Mouse (Mus musculus): ENCODE data around the gene Ppard.

Gene Ppard

GRCm38 (mm10) chr17:28223561-28224391 is 8.7 kb upstream of the Ppard start:
- peak; percentile 99 for DNase-seq (ENCODE audit: low read depth, low spot score)

- DNase-seq (ENCODE audit: low read depth, low spot score) = no peak
Observed at GRCm38 (mm10) chr17:28224615-28225014, 7.9 kb upstream of the Ppard start.

- peak; percentile 94 for DNase-seq (ENCODE audit: low read depth, low spot score)
Observed at GRCm38 (mm10) chr17:28226014-28226413, 6.5 kb upstream of the Ppard start.

GRCm38 (mm10) chr17:28230486-28230885 is 2.0 kb upstream of the Ppard start:
- DNase-seq (ENCODE audit: low read depth, low spot score) = peak; percentile 61

- DNase-seq (ENCODE audit: low read depth, low spot score) = peak; percentile 85
Observed at GRCm38 (mm10) chr17:28231026-28231736, 1.3 kb upstream of the Ppard start.

- DNase-seq (ENCODE audit: low read depth, low spot score) = no peak
Observed at GRCm38 (mm10) chr17:28233091-28233731, 711 bp downstream of the Ppard start.

- no peak for DNase-seq (ENCODE audit: low read depth, low spot score)
Observed at GRCm38 (mm10) chr17:28234641-28235040, 2.1 kb downstream of the Ppard start.

GRCm38 (mm10) chr17:28235982-28236635 is 3.6 kb downstream of the Ppard start:
- no peak for DNase-seq (ENCODE audit: low read depth, low spot score)

- DNase-seq (ENCODE audit: low read depth, low spot score) = no peak
Observed at GRCm38 (mm10) chr17:28236636-28237015, 4.1 kb downstream of the Ppard start.

GRCm38 (mm10) chr17:28237362-28237761 is 4.9 kb downstream of the Ppard start:
- no peak for DNase-seq (ENCODE audit: low read depth, low spot score)

GRCm38 (mm10) chr17:28237874-28238273 is 5.4 kb downstream of the Ppard start:
- no peak for DNase-seq (ENCODE audit: low read depth, low spot score)

GRCm38 (mm10) chr17:28240846-28241245 is 8.3 kb downstream of the Ppard start:
- DNase-seq (ENCODE audit: low read depth, low spot score) = no peak

- DNase-seq (ENCODE audit: low read depth, low spot score) = no peak
Observed at GRCm38 (mm10) chr17:28242296-28242695, 9.8 kb downstream of the Ppard start.

GRCm38 (mm10) chr17:28244214-28244613 is 11.7 kb downstream of the Ppard start:
- no peak for DNase-seq (ENCODE audit: low read depth, low spot score)

GRCm38 (mm10) chr17:28244714-28245113 is 12.2 kb downstream of the Ppard start:
- DNase-seq (ENCODE audit: low read depth, low spot score) = no peak

GRCm38 (mm10) chr17:28246640-28247039 is 14.1 kb downstream of the Ppard start:
- DNase-seq (ENCODE audit: low read depth, low spot score) = no peak

GRCm38 (mm10) chr17:28247613-28248012 is 15.1 kb downstream of the Ppard start:
- DNase-seq (ENCODE audit: low read depth, low spot score) = no peak

GRCm38 (mm10) chr17:28249062-28249461 is 16.6 kb downstream of the Ppard start:
- DNase-seq (ENCODE audit: low read depth, low spot score) = no peak

- no peak for DNase-seq (ENCODE audit: low read depth, low spot score)
Observed at GRCm38 (mm10) chr17:28251579-28252280, 19.2 kb downstream of the Ppard start.

GRCm38 (mm10) chr17:28252281-28252648 is 19.8 kb downstream of the Ppard start:
- DNase-seq (ENCODE audit: low read depth, low spot score) = no peak

- DNase-seq (ENCODE audit: low read depth, low spot score) = no peak
Observed at GRCm38 (mm10) chr17:28253216-28253615, 20.7 kb downstream of the Ppard start.

Measured in ZHBTc4 (cell line).